Mouse (Mus musculus): Measurements from ENCODE around the gene Pck1.

Pck1 gene

DNA sequence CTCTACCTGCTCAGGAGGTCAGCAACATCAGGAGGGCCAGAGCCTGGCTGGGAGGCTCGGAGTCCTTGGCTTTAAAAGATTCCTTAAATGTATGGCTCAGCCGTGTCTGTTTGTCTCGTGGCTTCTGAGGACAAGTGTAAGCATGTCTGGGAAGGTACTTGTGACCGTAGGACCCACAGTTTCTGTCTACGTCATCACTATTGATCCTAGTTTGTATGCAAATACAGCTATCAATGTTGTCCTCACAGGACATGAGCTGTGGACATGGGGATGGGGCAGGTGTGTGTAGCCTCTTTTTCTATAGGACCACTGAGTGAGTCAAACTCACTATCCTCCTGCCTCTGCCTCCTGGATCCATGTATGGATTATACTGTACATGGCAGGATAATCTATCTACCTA is 4.8 kb upstream of the Pck1 start:
- in situ Hi-C loops (cut with MboI, MseI), result no loop called here

- in situ Hi-C loops (cut with MboI, MseI), result no loop called here
Measured at GRCm38 (mm10) chr2:173151352-173151751, 1.5 kb upstream of the Pck1 start.

DNA sequence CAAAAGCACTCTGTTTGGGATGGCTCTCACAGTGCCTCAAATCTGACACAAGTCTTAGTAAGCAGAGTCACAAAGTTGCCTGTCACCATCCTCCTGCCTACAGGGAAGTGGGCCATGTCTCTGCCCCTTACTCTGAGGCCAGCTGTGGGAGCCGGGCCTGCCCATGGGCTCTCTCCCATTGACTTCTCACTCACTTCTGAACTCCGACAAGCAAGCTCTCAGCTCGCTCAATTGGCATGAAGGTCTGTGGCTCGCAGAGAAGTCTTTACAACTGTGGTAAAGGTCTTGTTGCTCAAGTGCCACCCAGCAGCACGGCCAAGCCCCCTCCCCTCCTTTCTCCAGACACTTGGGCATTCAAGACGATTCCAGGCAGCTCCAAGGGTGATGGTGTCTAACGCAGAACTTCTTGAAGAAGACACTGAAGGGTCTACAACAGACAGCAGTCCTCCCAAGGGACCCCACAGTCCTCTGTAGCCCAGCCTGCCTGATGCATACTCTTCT is 1.0 kb upstream of the Pck1 start:
- in situ Hi-C loops (cut with MboI, MseI), result no loop called here

- in situ Hi-C loops (cut with MboI, MseI), result no loop called here
Measured at GRCm38 (mm10) chr2:173153266-173153665, 418 bp downstream of the Pck1 start.

GRCm38 (mm10) chr2:173154513-173154912 is 1.7 kb downstream of the Pck1 start:
- in situ Hi-C loops (cut with MboI, MseI), result no loop called here

DNA sequence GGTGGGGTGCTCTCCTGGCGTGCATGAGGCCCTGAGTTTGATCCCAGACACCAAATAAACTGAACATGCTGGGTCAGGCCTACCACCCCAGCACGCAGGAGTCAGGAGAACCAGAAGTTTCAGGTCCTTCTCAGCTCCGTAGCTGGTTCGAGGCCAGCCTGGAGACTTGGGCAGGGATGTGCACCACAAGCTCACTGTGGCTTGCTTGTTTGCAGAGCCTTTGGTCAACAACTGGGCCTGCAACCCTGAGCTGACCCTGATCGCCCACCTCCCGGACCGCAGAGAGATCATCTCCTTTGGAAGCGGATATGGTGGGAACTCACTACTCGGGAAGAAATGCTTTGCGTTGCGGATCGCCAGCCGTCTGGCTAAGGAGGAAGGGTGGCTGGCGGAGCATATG is 2.1 kb downstream of the Pck1 start:
- in situ Hi-C loops (cut with MboI, MseI), result no loop called here

- in situ Hi-C loops (cut with MboI, MseI), result no loop called here
Measured at GRCm38 (mm10) chr2:173155907-173156306, 3.1 kb downstream of the Pck1 start.

DNA sequence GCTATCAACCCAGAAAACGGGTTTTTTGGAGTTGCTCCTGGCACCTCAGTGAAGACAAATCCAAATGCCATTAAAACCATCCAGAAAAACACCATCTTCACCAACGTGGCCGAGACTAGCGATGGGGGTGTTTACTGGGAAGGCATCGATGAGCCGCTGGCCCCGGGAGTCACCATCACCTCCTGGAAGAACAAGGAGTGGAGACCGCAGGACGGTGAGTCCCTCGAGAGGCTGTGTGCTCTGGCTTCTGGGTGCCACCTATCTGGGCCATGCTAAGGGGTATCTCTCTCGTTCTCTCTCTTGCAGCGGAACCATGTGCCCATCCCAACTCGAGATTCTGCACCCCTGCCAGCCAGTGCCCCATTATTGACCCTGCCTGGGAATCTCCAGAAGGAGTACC is 4.1 kb downstream of the Pck1 start:
- in situ Hi-C loops (cut with MboI, MseI), result no loop called here

DNA sequence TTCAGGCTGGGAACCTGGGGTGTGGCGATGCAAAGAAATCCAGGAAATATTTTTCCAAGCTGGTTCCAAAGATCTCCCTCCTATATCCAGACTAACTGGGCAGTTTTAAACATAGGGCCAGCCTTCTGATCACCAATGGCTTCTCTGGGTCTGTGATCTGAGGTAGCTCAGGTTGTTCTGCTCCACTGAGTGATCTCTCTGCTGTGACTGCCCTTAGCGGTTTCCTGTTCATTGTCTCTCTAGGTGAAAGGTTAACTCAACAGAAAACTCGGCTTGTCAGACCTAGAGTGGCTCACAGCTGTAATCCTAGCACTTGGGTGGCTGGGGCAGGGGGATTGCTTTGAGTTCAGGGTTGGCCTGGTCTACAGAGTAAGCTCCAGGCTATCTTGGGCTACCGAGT is 4.5 kb downstream of the Pck1 start:
- in situ Hi-C loops (cut with MboI, MseI), result no loop called here

DNA sequence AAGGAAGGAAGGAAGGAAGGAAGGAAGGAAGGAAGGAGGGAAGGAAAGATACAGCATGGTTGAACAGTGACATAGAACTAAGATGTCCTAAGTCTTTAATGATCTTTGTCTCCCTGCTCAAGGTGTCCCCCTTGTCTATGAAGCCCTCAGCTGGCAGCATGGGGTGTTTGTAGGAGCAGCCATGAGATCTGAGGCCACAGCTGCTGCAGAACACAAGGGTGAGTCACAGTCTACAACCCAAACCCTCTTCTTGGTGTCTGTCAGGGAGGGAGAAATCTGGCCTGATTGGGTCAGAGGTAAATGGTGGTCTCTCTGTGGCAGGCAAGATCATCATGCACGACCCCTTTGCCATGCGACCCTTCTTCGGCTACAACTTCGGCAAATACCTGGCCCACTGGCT is 5.0 kb downstream of the Pck1 start:
- in situ Hi-C loops (cut with MboI, MseI), result no loop called here

GRCm38 (mm10) chr2:173158390-173159055 is 5.7 kb downstream of the Pck1 start:
- in situ Hi-C loops (cut with MboI, MseI), result no loop called here

DNA sequence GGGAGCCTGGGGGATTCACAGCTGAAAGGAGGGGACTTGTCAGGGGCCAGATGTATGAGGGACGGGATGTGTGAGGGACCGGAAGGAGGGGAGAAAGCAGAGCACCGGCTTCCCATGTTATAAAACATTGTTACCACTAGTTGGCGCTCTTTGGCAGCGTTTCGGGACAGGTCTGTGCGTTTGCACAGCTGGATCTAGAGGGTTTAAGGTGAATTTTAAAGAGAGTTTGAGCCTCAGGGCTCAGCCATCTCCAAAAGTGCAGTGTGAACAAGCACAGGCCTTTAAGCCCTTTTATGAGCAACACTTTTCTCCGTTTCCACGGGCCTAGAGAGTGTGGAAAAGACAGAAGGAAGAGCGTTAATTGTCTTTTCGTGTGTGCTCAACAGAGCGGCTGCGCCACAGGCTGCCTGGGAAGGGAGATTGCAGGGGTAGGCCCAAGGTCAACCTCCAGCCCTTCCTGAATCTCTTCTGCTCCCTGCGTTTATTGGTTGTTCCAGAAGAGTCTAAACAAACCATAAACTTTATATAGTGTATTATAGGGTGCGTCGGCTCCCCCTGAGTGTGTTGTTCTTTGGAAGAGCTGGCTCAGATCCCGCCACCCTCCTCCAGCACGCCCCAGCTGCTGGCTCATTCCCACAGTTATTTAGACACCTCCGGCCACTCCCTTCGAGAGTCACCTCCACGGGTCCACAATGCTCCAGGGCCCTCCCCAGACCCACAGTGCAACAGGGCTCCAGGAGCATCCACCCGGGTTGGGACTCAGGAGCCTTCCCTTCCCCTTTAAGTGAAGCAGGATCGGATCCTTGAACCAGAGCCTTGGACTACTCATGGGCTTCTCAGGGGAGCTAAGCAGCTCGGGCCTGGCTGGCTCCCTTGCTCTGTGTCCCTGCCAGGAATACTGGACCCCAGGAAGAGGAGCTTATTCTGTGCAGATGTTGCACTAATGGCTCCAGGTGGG is 6.8 kb downstream of the Pck1 start:
- in situ Hi-C loops (cut with MboI, MseI), result no loop called here

DNA sequence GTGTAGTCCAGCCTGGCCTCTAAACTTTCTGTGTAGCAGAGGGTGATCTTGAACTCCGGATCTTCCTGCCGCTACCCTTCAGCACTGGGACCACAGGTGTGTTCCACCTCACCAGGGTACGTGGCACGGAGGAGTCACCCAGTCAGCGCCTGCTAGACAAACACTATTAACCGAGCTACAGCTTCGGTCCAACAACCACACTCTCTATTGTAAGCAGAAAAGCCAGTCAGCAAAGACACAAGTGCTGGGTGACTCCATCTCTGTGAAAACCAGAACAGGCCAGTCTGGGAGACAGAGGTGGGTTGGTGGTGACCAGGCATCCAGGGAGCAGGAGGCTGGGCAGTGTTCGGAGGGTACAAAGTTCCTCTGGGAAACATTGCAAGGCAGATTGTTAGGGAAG is 10.5 kb downstream of the Pck1 start:
- in situ Hi-C loops (cut with MboI, MseI), result no loop called here

DNA sequence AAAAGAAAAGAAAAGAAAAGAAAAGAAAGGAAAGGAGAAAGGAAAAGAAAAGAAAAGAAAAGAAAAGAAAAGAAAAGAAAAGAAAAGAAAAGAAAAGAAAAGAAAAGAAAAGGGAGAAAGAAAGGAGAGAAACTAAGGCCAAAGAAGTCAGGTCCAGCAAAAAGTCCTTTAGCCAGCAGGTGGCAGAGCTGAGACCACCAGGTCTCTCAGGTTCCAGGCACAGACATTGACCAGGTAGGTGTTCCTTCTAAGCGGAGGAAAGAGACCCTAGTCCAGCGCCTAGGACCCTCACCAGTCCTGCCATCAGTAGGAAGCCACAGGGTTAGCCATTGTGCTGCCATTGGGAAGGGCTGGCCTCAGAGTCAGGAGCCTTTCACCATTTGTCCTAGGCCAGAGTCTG is 11.5 kb downstream of the Pck1 start:
- in situ Hi-C loops (cut with MboI, MseI), result no loop called here

DNA sequence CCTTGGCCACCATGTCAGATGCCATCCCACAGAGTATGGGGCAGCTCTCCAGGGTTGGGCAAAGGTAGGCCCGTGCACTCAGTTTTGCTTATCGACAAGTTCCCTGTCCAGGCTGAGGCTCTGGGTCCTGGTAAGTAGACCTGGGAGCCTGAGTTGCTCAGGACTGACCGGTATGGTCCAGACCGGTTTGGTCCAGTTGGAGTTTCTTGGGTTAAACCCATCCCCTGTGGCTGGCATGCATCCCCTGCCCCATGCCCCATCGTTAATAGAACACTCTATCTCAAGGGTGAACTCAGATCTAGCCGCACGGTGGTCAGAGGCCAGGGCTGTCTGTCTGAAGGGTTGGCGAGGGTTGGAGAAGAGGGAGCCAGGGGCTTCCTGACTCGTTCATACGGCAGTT is 12.1 kb downstream of the Pck1 start:
- in situ Hi-C loops (cut with MboI, MseI), result loop anchor here (5.0 kb wide), 1 partner anchor 38 kb away; no protein-coding TSS in a partner anchor

DNA sequence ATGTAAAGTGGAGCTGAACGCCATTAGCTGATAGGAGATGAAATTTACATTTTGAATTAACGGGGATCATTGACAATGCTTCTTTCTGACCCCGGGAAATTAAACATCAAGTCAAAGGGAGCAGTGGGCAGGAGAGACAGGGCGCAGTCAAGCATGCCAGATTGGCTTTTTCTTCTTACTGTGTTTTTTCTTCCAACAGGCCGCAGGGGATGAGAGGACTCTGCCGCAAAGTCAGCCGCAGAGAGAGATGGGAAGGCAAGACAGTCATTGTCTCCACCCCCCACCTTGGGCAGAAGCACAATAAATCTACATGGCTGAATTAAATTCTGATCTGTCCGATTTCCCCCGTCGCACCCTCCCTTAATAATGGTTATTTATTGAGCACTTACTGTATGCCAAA is 12.5 kb downstream of the Pck1 start:
- in situ Hi-C loops (cut with MboI, MseI), result loop anchor here (5.0 kb wide), 1 partner anchor 38 kb away; no protein-coding TSS in a partner anchor

DNA sequence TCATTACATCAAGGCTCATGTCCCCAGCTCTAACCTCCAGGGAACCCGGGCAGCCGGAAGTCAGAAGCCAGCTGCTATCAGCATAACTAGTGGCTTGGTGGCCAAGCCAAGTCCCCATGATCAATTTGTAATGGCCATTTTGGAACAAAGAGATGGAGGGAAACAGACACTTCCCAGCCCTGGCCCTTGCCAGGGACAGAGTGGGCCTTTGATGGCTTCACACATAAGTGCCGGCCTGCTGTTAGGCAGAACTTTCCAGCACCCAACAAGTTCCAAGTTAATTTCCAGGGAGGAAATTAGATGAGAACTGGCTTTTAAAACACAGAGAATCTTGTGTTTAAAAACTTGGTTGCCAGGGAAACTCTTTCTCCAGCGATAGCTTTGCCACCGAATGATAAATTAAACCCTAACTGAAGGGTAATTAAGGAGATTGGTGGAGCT is 15.6 kb downstream of the Pck1 start:
- in situ Hi-C loops (cut with MboI, MseI), result loop anchor here (5.0 kb wide), 1 partner anchor 41 kb away; no protein-coding TSS in a partner anchor

GRCm38 (mm10) chr2:173170081-173170480 is 17.2 kb downstream of the Pck1 start:
- in situ Hi-C loops (cut with MboI, MseI), result no loop called here

DNA sequence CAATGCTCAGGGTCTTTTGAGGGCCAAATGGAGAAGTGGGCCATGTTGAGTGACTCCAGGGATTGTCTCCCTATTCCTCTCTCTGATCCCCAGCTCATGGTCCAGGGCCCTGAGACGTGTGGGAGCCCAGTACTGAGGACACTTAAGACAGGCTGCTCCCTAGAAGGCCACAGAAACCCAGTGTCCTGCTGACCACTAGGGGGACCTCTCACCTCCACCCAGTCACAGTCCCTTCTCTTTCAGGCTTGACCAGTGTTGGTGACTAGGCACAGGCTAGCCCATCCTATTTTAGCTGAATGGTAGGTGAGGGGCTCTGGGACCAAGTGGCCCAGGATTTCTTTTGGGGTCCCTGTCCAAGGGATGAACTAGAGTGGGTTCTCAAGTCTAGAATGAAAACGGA is 17.9 kb downstream of the Pck1 start:
- in situ Hi-C loops (cut with MboI, MseI), result no loop called here

GRCm38 (mm10) chr2:173171470-173171869 is 18.6 kb downstream of the Pck1 start:
- in situ Hi-C loops (cut with MboI, MseI), result no loop called here

DNA sequence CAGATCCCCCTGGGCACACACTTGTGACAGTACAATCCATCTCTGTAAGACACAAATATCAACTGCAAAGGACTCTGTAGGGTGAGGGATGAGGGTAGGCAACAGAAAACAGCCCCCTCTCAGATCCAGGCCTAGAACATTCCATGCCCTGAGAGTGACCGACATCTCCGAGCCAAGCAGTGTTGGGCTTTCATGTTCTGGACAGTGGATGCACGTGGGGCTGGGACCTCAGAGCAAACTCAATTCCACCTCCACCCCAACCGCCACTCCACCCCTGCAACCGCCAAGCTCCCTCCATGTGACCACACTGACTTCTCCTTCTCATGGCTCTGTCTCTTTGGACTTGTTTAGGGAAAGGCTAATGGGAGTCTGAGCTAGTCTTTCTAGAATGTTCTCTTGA is 19.1 kb downstream of the Pck1 start:
- in situ Hi-C loops (cut with MboI, MseI), result no loop called here

DNA sequence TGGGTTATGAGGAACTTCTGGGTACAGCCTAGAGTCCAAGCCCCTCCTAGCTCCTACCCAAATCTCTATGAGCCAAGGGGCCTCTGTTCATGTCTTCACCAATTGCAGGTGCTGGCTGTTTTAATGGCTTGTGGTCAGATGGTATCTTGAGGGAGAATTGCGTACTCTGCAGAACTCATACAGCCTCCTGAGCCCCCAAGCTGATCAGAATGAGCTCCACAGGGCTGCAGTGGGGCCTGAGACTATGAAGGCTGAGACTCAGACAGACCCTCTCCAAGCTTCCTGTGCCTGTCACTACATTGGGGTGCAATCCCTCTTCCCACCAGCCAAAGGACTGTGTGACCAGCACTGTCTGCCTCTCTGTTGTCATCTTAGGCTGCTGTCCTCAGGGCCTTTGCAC is 19.5 kb downstream of the Pck1 start:
- in situ Hi-C loops (cut with MboI, MseI), result no loop called here

- in situ Hi-C loops (cut with MboI, MseI), result no loop called here
Measured at GRCm38 (mm10) chr2:173173008-173173407, 20.2 kb downstream of the Pck1 start.

All from T-helper 2 cell (primary cell).